Mouse (Mus musculus) heart, postnatal 0 days (tissue): ENCODE results near the gene Lin52.

Experiments
- CTCF ChIP-seq: IDR thresholded peaks from 2 replicates; pipeline ENCODE4 v1.5.1; 2016; ENCODE audit warnings: antibody characterized with exemption, control low read depth, low read depth
- EP300 ChIP-seq: IDR thresholded peaks from 2 replicates; pipeline ENCODE4 v1.6.1; 2016; ENCODE audit warnings: antibody characterized with exemption, low read depth

DNA sequence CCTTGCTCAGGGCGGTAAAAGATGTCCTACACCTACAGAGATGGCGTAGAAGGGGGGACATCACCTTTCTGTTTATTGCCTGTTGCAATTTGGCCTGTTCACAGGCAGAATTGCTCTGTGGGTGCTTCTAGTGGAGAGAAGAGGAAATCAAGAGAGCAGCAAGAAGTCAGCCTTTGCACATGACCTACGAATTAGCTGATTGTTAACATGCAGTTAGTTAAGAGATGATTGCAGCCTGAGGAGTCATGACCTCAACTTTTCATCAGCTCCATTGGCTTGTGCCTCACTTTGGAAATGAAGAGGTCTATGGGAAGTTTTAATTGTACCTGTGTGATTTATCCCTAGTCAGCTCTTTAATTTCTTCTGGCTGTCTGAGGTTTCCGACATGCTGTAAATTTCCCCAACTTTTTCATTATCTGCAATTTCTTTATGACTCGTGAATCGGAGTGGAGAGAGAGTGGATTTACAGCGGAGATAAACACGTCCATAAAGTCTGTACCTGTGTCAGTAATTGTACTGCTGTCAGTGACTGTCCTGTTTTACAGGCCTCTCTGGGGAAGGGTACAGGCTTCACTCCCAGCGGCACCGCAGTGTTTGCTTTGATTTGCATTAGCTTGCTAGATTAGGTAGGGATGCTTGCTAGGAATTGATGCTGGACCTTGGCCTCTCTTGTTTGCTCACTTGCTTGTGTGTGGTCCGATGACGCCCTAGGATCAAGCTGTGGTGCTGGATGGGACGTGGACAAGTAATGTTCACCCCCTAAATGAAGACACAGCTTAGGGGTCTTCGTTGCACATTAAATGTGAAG, 31.8 kb downstream of the Lin52 start:
- no peak for TF ChIP-seq CTCF
- TF ChIP-seq EP300: no peak
